Mouse (Mus musculus) cerebellum, postnatal 25 days (tissue): ENCODE results near the gene Vmn1r46.
"Not testable (repeated sequence)": the region's sequence is repeated elsewhere in the genome, so short reads cannot be mapped to it uniquely, and the experiment has no call there.

Experiments
- DNase-seq, 2 experiments: peaks; one replicate each; pipeline ENCODE4 v3.0.0; 2021; ENCODE audit warnings: mixed read lengths in 2 of 2

Vmn1r46 gene

DNA sequence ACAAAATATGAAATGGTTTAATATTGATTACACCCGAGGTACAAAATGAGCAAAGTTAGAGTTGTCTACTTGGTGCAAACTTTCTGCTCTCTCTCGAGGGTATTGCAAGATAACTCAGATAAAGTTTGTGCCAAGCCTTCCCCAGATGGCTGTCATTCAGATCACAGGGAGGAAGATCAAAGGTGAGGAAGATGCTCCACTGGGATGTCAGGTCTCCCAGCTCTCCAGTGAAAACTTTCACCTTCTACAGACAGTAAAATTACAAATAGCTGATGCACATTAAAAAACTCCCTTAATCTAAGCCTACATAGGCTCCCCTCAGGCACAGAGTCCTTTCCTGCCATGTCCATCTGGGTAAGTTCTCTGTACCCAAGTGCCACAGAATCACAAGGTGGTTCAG is at the start of gene Vmn1r46:
TSS of gene Vmn1r46 (plus strand) at position 301 of the 400 bp plus-strand sequence.
- DNase-seq, result no peak

GRCm38 (mm10) chr6:89940498-89940897 is 28.6 kb upstream of the Vmn1r46 start, which contains the start of gene Vmn1r45:
Gene Vmn1r45, minus strand, starts transcription at chr6:89940598.
- DNase-seq, result not testable (repeated sequence)

DNA sequence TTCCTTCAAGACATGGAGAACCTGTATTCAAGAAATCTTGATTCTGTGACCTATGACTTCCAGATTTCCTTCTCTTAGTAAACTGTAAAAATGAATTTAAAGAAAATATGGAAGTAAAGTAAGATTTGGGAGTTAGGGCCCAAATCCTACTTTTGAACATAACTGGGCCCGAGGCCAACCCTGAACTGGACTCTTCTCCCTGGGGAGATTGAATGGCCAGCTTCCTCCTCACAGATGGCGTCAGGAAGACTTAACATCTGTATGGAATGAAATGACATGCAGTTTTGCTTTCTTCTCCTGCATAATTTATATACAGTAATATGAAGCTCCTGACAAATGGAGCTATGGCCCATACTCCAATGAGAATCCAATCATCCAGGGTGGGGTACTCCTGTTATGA is 28.2 kb upstream of the Vmn1r46 start:
- DNase-seq, result no peak

- no peak for DNase-seq
Measured at GRCm38 (mm10) chr6:89953556-89953955, 15.6 kb upstream of the Vmn1r46 start.

DNA sequence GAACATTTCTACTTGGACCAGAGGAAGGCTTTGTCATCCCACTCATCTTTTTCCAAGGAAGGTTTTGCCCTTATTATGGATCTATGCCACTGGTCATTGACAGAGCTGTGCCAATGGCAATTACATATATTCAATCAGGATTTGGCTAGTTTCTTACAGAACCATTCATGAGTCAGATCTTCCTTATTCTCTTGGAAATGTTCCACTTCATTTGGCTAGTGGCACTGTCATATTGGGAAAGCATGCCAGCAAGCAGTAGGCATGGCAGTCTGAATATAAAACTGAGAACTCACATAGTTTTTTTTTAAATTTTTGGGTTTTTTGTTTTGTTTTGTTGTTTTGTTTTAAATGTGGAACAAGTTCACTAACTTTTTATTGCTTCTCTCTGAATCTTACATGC is 2.8 kb upstream of the Vmn1r46 start:
- DNase-seq, result no peak

DNA sequence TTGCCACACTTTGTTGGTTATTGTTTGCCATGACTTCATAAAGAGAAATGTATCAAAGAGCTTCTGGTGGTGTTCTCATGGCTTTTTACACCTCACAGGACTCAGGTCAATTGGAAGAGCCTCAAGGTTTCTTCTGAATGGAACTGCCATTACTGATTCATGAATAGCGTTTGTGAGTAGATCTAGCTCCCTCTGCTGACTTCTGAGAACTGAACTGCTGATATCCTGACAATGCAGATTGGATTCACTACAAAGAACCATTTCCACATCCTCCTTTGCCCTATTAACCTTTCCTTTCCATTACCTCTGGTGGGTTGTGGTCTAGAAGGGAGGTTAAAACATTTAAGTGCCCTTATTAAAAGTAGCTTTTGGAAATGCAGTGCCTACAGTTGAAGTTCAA is 16.9 kb downstream of the Vmn1r46 start:
- DNase-seq, result no peak

- DNase-seq, result not testable (repeated sequence)
Measured at GRCm38 (mm10) chr6:90015847-90016246, 46.7 kb downstream of the Vmn1r46 start, which contains the start of gene Vmn1r47. Gene Vmn1r47, plus strand, starts transcription at chr6:90016147.
